In genomic region chr11:72953116-72953439, GRCm38 (mm10) we compare ENCODE assay signal across 13 mouse cellular contexts. TPM values are rescaled to one million over a fixed set of nuclear protein-coding genes. Genes with fewer than 3 reads are reported as not detected.
DNase-seq lines count a peak whose midpoint lies in the region; ATAC-seq and TF ChIP-seq lines count a peak whose summit lies in the region.
"Had no signal": no experiment of that assay in that cellular context is flagged by ENCODE, and none has a peak within 500 bp of the region (broad histone marks: within the 10 kb centered on the region; RNA-seq: fewer than 3 reads in every experiment).

No protein-coding gene starts in this region.

- H3K9me3 ChIP-seq in heart, embryonic 13.5 days = peaks cover 6% of the 10 kb centered on the region; the same call in 1 of the 2 replicates
- H3K9me3 ChIP-seq: forebrain, embryonic 13.5 days; hindbrain, embryonic 13.5 days had no signal

- peak overlapping the region; percentile 37; the same call in 1 of the 2 replicates for H3K9ac ChIP-seq in heart, embryonic 13.5 days
- H3K9ac ChIP-seq: forebrain, embryonic 13.5 days; hindbrain, embryonic 13.5 days had no signal

- 76% methylated on average over 1 of the region's 1 CpGs for WGBS in heart, embryonic 13.5 days

- H3K4me1 ChIP-seq in heart, embryonic 13.5 days = peaks cover 49% of the 10 kb centered on the region
- H3K4me1 ChIP-seq: forebrain, embryonic 13.5 days had no signal

- H3K36me3 ChIP-seq in heart, embryonic 13.5 days = no peaks in the 10 kb centered on the region
- H3K36me3 ChIP-seq: hindbrain, embryonic 13.5 days had no signal

- peak overlapping the region; percentile 76 for H3K27ac ChIP-seq in heart, embryonic 13.5 days (replicated peaks)
- H3K27ac ChIP-seq in layer of hippocampus, adult 2 months = peak overlapping the region; percentile 33; the same call in 1 of the 2 replicates
- H3K27ac ChIP-seq: forebrain, embryonic 13.5 days; hindbrain, embryonic 13.5 days; left cerebral cortex, adult 2 months had no signal

- no peak for ATAC-seq in heart, embryonic 13.5 days (ENCODE audit: extremely low read depth, insufficient number of reproducible peaks, low FRiP score, low TSS enrichment)
- ATAC-seq: forebrain, embryonic 13.5 days had no signal

- no peak overlapping the region for H3K4me3 ChIP-seq in heart, embryonic 13.5 days
- no peak overlapping the region for H3K4me3 ChIP-seq in layer of hippocampus, adult 2 months
- H3K4me3 ChIP-seq: forebrain, embryonic 13.5 days; hindbrain, embryonic 13.5 days; left cerebral cortex, adult 2 months had no signal

- TF ChIP-seq CTCF in layer of hippocampus, adult 2 months (conservative IDR thresholded peaks at IDR 0.05) = no peak

- H3K27me3 ChIP-seq in heart, embryonic 13.5 days (replicated peaks) = peaks cover 5% of the 10 kb centered on the region
- H3K27me3 ChIP-seq: forebrain, embryonic 13.5 days; hindbrain, embryonic 13.5 days had no signal

- DNase-seq in heart, postnatal 36 days = no peak
- DNase-seq in layer of hippocampus, adult 2 months (ENCODE audit: low spot score in 2 of 2) = no peak
- no peak for DNase-seq in layer of hippocampus, adult 18-20 months (ENCODE audit: low spot score in 2 of 2)
- DNase-seq in A20 (ENCODE audit: low read depth, low spot score) (peak; percentile 43), ZHBTc4 (ENCODE audit: low read depth, low spot score) (peak; percentile 68)
- DNase-seq in thymus, postnatal 36 days = no peak
- DNase-seq in thymus, postnatal 0 days (ENCODE audit: low spot score) = no peak
- DNase-seq: liver; right cerebral cortex, postnatal 14 days had no signal

- intact Hi-C loops in heart, postnatal 36 days (cut with DNase I) = no loop called here

- no peak overlapping the region for H3K4me2 ChIP-seq in heart, embryonic 13.5 days
- H3K4me2 ChIP-seq: forebrain, embryonic 13.5 days; hindbrain, embryonic 13.5 days had no signal

RNA-seq across cellular contexts. Expression of gene Atp2a3, which starts 7.9 kb away (rescaled TPM):
- 3.9 and 4.0 TPM in 2 replicates for polyA plus RNA-seq in heart, embryonic 13.5 days (2015; fragmentation: Nextera tagmentation; extraction: Ambion mirVana)
- total RNA-seq in heart, postnatal 36 days (2021) = 10 to 100 TPM; 11.1 to 11.9 TPM
- total RNA-seq in layer of hippocampus, adult 2 months (2021) = 1 to 10 TPM; 5.4 to 6.2 TPM
- 1 to 10 TPM; 5.3 to 5.5 TPM for total RNA-seq in layer of hippocampus, adult 18-20 months (2021)
- 102 and 111 TPM in 2 replicates for polyA plus RNA-seq in thymus, postnatal 0 days (2015; fragmentation: Nextera tagmentation; extraction: Ambion mirVana)

RNA-seq across cellular contexts. Expression of gene P2rx1, which starts 45.8 kb away (rescaled TPM):
- polyA plus RNA-seq in heart, embryonic 13.5 days (2015; fragmentation: Nextera tagmentation; extraction: Ambion mirVana) = 2.1 and 2.3 TPM in 2 replicates
- total RNA-seq in heart, postnatal 36 days (2021) = under 1 TPM; 0.33 to 0.38 TPM
- total RNA-seq in layer of hippocampus, adult 2 months (2021) = under 1 TPM; 0.15 to 0.44 TPM
- total RNA-seq in layer of hippocampus, adult 18-20 months (2021) = under 1 TPM; 0.25 to 0.27 TPM
- polyA plus RNA-seq in thymus, postnatal 0 days (2015; fragmentation: Nextera tagmentation; extraction: Ambion mirVana) = 61.5 and 71.4 TPM in 2 replicates

Comparison
In these comparisons a context has a peak if more than half of its experiments do, and no peak if none do; other contexts are left out.
1. DNase-seq: peak in A20 (single experiment) and ZHBTc4 (single experiment); none in heart, postnatal 36 days (0 of 2), layer of hippocampus, adult 2 months (0 of 2), layer of hippocampus, adult 18-20 months (0 of 2), thymus, postnatal 36 days (0 of 2) and thymus, postnatal 0 days (single experiment).